Mouse (Mus musculus) cerebellum, adult 2 months (tissue): ENCODE measurements around the gene Map1b. TPM values are rescaled to one million over a fixed set of nuclear protein-coding genes. Genes with fewer than 3 reads are reported as not detected.

Experiments used
- DNase-seq, 2 experiments: peaks; one replicate each; pipeline ENCODE4 v3.0.0; 2021
- H3K27ac ChIP-seq: fragments of 200-500 bp; 2 replicates; pipeline ENCODE4 v1.5.1; 2012; ENCODE audit warnings: low read length, control low read depth, inconsistent platforms; ENCODE audit not compliant: insufficient read depth
- H3K27me3 ChIP-seq: fragments of 200-500 bp; 2 replicates; pipeline ENCODE4 v1.6.1; 2012; ENCODE audit warnings: inconsistent platforms, mild to moderate bottlenecking, low read length, moderate library complexity; ENCODE audit not compliant: control insufficient read depth, insufficient read depth
- H3K4me1 ChIP-seq: fragments of 200-500 bp; 2 replicates; pipeline ENCODE4 v1.6.1; 2011; ENCODE audit warnings: low read length; ENCODE audit not compliant: control insufficient read depth, insufficient read depth
- H3K4me3 ChIP-seq: fragments of 200-500 bp; replicated peaks from 2 replicates; pipeline ENCODE3; 2011; ENCODE audit warnings: mild to moderate bottlenecking, low read depth, low read length, control low read depth; ENCODE audit not compliant: insufficient read depth
- CTCF ChIP-seq: fragments of 200-500 bp; IDR thresholded peaks from 2 replicates; pipeline ENCODE4 v1.5.1; 2011; ENCODE audit warnings: low read depth, mild to moderate bottlenecking, control low read depth, low read length, moderate library complexity, borderline replicate concordance; ENCODE audit not compliant: insufficient read depth
- POLR2A ChIP-seq: fragments of 200-500 bp; IDR thresholded peaks from 2 replicates; pipeline ENCODE4 v1.6.1; 2011; ENCODE audit warnings: low read length, control low read depth, borderline replicate concordance; ENCODE audit not compliant: insufficient read depth
- WGBS: fragments of 180-500 bp; shearing (Covaris S2); methylation state at CpG from one replicate; pipeline ENCODE4 v1.1.7; 2018; 5-methylcytosine and 5-hydroxymethylcytosine counted together
- polyA plus RNA-seq: library from polyadenylated mRNA; depleted of rRNA; stranded (reverse); fragments of >200 nt; gene quantifications from 2 replicates; pipeline ENCODE4 v1.2.3, GENCODE M21; 2012

Map1b gene
- polyA plus RNA-seq, 1 experiment: 166 TPM

- TF ChIP-seq POLR2A (no peak), CTCF (no peak)
- no peak for DNase-seq
- no peaks in the 10 kb centered on the region for H3K27me3 ChIP-seq
- H3K27ac ChIP-seq: no peak overlapping the region
- H3K4me3 ChIP-seq: no peak overlapping the region
- peaks cover 15% of the 10 kb centered on the region for H3K4me1 ChIP-seq
- WGBS: 85% methylated on average over 4 of the region's 4 CpGs
Observed at GRCm38 (mm10) chr13:99399373-99399772, 117.0 kb downstream of the Map1b start.

- WGBS: 34% methylated on average over 12 of the region's 12 CpGs
- Histone ChIP-seq H3K4me1 (peaks cover 15% of the 10 kb centered on the region), H3K27me3 (no peaks in the 10 kb centered on the region), H3K4me3 (no peak overlapping the region), H3K27ac (peak overlapping the region; percentile 2; the same call in 1 of the 2 replicates)
- peak; percentile 52 to 58 for DNase-seq
- no peak for TF ChIP-seq POLR2A
- TF ChIP-seq CTCF: no peak
Observed at GRCm38 (mm10) chr13:99398149-99398701, 118.1 kb downstream of the Map1b start.

GRCm38 (mm10) chr13:99397228-99397627, 119.1 kb downstream of the Map1b start:
- no peaks in the 10 kb centered on the region for H3K27me3 ChIP-seq
- TF ChIP-seq CTCF (no peak), POLR2A (no peak)
- WGBS: 7% methylated on average over 7 of the region's 7 CpGs
- peak overlapping the region; percentile 78 for H3K27ac ChIP-seq
- no peak overlapping the region for H3K4me3 ChIP-seq
- peaks cover 15% of the 10 kb centered on the region for H3K4me1 ChIP-seq
- peak; percentile 79 to 90 for DNase-seq

- H3K4me1 ChIP-seq: peaks cover 26% of the 10 kb centered on the region
- H3K27ac ChIP-seq: no peak overlapping the region
- TF ChIP-seq POLR2A: no peak
- TF ChIP-seq CTCF: no peak
- no peaks in the 10 kb centered on the region for H3K27me3 ChIP-seq
- H3K4me3 ChIP-seq: no peak overlapping the region
- DNase-seq: no peak
- WGBS: 85% methylated on average over 12 of the region's 12 CpGs
Observed at GRCm38 (mm10) chr13:99395531-99395930, 120.8 kb downstream of the Map1b start.

GRCm38 (mm10) chr13:99394694-99395093, 121.6 kb downstream of the Map1b start:
- Histone ChIP-seq H3K4me3 (no peak overlapping the region), H3K4me1 (peaks cover 26% of the 10 kb centered on the region), H3K27me3 (no peaks in the 10 kb centered on the region), H3K27ac (no peak overlapping the region)
- TF ChIP-seq CTCF (no peak), POLR2A (no peak)
- WGBS: 84% methylated on average over 3 of the region's 3 CpGs
- DNase-seq: no peak

GRCm38 (mm10) chr13:99393128-99393527, 123.2 kb downstream of the Map1b start:
- Histone ChIP-seq H3K4me3 (no peak overlapping the region), H3K27ac (no peak overlapping the region), H3K27me3 (no peaks in the 10 kb centered on the region), H3K4me1 (peaks cover 21% of the 10 kb centered on the region)
- no peak for TF ChIP-seq CTCF
- TF ChIP-seq POLR2A: no peak
- DNase-seq: no peak
- 96% methylated on average over 3 of the region's 3 CpGs for WGBS

GRCm38 (mm10) chr13:99391417-99391816, 124.9 kb downstream of the Map1b start:
- Histone ChIP-seq H3K27ac (no peak overlapping the region; the same call in 1 of the 2 replicates), H3K4me3 (no peak overlapping the region), H3K4me1 (peaks cover 10% of the 10 kb centered on the region), H3K27me3 (no peaks in the 10 kb centered on the region)
- no peak for TF ChIP-seq CTCF
- TF ChIP-seq POLR2A: no peak
- DNase-seq: peak; percentile 79 to 88
- whole genome bisulfite sequencing: 10% methylated on average over 3 of the region's 3 CpGs
